Mouse (Mus musculus) testis, postnatal 10 days (tissue): ENCODE measurements at regions not wholly inside any gene's neighbourhood (a gene's known extent, or its start where the extent isn't known, plus 50 kb on each side); places are given as distances from the start of the nearest gene placed in this dataset.

Experiments used
- DNase-seq: peaks from one replicate; pipeline ENCODE4 v3.0.0; 2021; ENCODE audit warnings: low spot score

- no peak for DNase-seq
Measured at GRCm38 (mm10) chr12:28380203-28380602, 172.0 kb downstream of the Dcdc2c start.

GRCm38 (mm10) chr12:28377968-28378367 lies 174.2 kb downstream of the Dcdc2c start:
- DNase-seq: no peak

GRCm38 (mm10) chr12:28377373-28377772 lies 174.8 kb downstream of the Dcdc2c start:
- DNase-seq: no peak

GRCm38 (mm10) chr12:28376770-28377169 lies 175.4 kb downstream of the Dcdc2c start:
- DNase-seq: no peak

- DNase-seq: no peak
Measured at GRCm38 (mm10) chr12:28365304-28365703, 186.9 kb downstream of the Dcdc2c start.

- no peak for DNase-seq
Measured at GRCm38 (mm10) chr12:28358737-28359333, 193.4 kb downstream of the Dcdc2c start.

- DNase-seq: no peak
Measured at GRCm38 (mm10) chr12:28357764-28358163, 194.4 kb downstream of the Dcdc2c start.

- DNase-seq: no peak
Measured at GRCm38 (mm10) chr12:28353140-28353539, 199.1 kb downstream of the Dcdc2c start.

DNA sequence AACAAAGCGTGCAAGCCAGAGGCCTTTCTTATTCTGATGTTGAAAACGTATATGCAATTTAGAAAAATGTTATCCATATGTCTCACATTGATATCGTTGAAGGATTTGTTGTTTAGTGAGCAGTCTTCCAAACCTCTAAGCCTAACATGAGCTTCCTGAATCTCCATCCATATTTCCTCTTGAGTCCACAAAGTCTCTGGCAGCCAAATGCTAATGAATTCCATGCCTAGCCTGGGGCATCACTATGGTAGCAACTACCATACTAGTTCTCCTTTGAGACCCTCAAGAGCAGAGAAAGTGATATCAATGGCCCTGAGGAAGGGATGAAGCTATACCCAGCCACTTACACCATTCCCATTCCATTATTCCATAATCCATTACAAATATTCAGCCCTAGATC lies 199.6 kb downstream of the Dcdc2c start:
- DNase-seq: no peak

DNA sequence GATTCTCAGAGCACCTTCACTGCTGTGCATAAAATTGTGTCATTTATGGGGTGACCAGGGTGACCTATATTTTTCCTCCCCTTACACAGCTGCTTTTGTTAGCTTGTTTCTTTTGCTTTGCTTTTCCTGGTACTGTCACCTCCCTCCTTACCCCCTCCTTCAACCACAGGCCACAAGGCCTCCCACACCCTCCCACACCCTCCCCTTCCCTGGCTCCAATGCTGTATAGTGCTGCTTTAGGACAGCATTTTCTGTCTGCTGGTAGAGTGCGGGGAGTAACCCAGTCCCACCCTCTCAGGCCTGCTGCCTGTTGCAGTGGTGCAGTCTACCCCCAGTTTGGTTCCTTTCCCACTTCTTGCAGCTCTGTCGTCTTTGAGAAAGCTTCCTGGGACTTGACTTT lies 209.5 kb downstream of the Dcdc2c start:
- no peak for DNase-seq

GRCm38 (mm10) chr12:28332591-28332990 lies 219.6 kb downstream of the Dcdc2c start:
- DNase-seq: no peak

- no peak for DNase-seq
Measured at GRCm38 (mm10) chr12:28331843-28332242, 220.4 kb downstream of the Dcdc2c start.

DNA sequence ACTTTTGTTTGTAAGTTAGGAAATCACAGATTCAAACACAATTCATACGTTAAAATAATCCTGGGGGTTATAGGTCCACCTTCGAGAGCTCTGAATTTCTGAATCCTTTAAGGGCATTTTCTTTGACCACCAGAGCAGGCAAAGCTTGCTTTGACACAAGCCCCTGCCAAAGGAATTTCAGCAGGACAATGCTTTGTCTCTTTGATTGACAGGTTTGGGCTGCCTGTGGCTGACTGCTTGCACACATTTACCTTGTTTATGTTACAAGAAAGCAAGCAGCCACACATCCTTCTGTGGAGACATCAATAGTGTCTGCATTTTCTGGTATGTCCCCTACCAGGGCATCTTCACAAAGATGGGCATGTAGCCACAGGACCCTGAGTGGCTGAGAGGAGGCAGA lies 228.5 kb downstream of the Dcdc2c start:
- DNase-seq: no peak

DNA sequence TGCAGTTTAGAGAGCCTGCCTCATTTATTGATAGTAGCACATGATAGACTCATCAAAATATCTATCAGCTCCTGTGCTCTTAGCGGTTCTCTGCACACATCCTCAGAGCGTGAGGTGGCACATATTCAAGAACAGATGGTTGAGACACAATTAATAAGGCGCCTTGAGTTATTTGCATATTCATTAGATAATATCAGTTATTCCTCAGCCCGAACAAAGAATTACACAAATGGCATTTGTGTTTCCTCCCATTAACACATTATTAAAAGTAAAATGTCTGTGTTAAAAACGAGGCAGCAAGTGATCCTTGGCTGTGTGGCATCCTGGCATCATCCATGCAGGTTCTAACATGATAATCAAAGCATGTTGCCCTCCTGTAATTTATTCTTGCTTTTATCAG lies 243.0 kb downstream of the Dcdc2c start:
- DNase-seq: no peak

DNA sequence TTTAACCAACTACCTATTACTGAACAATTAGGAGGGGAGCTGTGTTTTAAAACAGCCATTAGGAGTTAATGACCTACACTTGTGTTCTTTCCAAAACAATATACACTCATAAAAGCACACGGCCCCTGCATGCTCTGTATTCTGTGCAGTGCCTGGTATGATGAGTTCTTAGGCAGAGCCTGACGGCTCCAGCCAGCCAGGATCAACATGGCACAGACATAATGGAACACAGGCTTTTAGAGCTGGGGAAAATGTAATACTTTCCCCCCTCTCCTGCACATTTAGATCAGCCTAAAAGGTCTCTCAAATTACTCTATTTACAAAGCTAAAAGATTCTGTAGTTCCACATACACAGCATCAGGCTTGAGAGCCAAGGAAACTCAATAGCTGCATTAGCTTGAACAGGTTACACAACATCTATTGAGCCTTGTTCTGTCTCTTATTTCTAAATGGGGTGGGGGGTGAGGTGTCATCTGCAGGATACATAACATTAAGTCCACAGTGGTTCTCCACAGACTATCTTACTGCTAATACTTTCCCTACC lies 250.1 kb downstream of the Dcdc2c start:
- no peak for DNase-seq

DNA sequence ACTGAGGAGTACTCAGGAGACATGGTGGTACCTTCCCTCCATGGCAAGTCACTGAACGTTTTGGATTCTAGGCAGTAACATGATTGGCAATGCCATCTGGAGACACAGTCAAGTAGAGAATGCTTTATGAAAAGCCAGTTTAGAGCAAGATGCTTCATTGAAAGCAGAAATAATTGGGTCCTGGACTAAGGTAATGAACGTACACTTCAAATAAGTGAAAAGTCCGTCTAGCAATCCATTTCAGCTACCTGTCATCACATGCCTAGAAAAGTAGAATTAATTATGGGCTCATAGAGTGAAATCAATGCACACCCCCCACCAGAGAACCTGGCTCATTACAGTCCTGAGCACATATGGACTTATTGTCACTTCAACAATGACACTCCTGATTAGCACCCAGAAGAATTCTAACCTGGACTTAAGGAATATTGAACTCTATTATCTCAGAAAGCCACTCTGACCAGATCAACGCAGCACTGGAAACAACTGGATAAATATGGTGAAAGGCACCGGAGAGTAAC lies 263.8 kb downstream of the Dcdc2c start:
- DNase-seq: no peak

- no peak for DNase-seq
Measured at GRCm38 (mm10) chr12:28255524-28255923, 296.7 kb downstream of the Dcdc2c start.

- no peak for DNase-seq
Measured at GRCm38 (mm10) chr12:28250526-28250925, 301.7 kb downstream of the Dcdc2c start.

DNA sequence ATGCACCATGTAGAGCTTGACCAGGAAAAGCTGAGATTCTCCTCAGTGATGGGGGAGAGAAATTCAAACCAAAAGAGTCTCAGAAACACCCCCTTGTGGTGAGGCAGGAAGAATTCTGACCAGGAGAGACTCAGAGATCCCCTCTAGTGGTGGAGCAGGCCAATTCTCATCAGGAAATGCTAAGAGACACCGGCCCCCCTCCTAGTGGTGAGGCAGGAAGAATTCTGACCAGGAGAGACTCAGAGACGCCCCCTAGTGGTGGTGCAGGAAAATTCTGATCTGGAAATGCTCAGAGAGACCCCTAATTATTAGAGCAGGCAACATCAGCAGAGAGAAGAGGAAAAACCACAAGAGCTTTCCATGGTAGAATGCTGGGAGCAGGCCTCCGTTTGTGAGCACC lies 303.4 kb downstream of the Dcdc2c start:
- DNase-seq: peak; percentile 40

- no peak for DNase-seq
Measured at GRCm38 (mm10) chr12:28248287-28248686, 303.9 kb downstream of the Dcdc2c start.

DNA sequence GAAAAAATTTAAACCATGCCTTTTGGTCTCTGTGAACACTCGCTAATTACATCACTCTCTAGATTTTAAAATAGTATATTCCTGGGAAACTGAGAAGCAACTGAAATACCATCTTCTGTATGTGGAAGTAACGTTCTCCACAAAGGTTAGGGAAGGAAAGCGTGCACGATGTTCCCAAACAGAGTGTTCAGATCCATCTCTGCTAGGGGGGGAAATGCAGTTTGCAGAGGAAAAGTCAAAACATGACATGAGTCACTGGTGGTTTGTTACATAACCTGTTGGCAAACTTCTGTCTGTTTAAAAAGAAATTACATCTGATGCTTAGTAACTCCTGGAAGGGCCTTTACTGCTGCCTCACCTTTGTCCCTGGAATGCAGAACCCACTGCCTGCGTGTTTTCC lies 314.2 kb downstream of the Dcdc2c start:
- DNase-seq: no peak

- no peak for DNase-seq
Measured at GRCm38 (mm10) chr12:28237041-28237440, 315.2 kb downstream of the Dcdc2c start.

- no peak for DNase-seq
Measured at GRCm38 (mm10) chr12:28202847-28203246, 349.4 kb downstream of the Dcdc2c start.

DNA sequence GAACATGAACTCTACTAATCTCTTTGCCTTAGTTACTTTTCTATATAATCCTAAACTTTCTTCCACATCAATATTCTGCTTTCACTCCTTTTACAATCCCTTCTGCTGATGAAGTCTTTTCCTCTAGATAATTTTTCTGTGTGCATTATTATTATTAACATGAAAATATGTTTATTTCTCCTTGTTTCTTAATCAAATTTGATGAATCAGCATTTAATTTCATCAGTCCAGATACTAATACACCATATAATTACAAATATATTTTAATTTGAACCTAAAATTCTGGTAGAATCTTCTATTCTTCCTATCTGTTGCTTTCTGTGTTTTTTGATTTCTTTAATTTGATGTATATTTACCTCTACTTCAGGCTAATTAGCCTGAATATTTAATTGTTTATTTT lies 365.5 kb downstream of the Dcdc2c start:
- no peak for DNase-seq
